Mouse (Mus musculus): Measurements from ENCODE around the gene Adap2.

- TF ChIP-seq POLR2A (IDR thresholded peaks at IDR 0.05; ENCODE audit: low read depth, low read length) (no peak), CTCF (IDR thresholded peaks at IDR 0.05; ENCODE audit: extremely low read depth, insufficient read length, insufficient replicate concordance, low read depth, low read length) (no peak)
These were observed 24.4 kb downstream of the Adap2 start for GRCm38 (mm10) chr11:80178316-80178715.

Data from small intestine, adult 2 months (tissue).